Comparison of ENCODE assay signal across 26 mouse cellular contexts in genomic region chr5:16189878-16190277, GRCm38 (mm10).
"Had no signal": no experiment of that assay in that cellular context is flagged by ENCODE, and none has a peak within 500 bp of the region (broad histone marks: within the 10 kb centered on the region; RNA-seq: fewer than 3 reads in every experiment).

No protein-coding gene starts in this region.

- H3K36me3 ChIP-seq: heart, embryonic 13.5 days; heart, embryonic 15.5 days; hindbrain, embryonic 13.5 days; hindbrain, embryonic 15.5 days; kidney, embryonic 15.5 days; limb, embryonic 13.5 days; limb, embryonic 15.5 days; liver, embryonic 12.5 days had no signal

- H3K27me3 ChIP-seq: heart, embryonic 13.5 days; heart, embryonic 15.5 days; hindbrain, embryonic 13.5 days; hindbrain, embryonic 15.5 days; kidney, embryonic 15.5 days; limb, embryonic 13.5 days; limb, embryonic 15.5 days; liver, embryonic 12.5 days had no signal

- H3K9ac ChIP-seq: heart, embryonic 13.5 days; heart, embryonic 15.5 days; hindbrain, embryonic 13.5 days; hindbrain, embryonic 15.5 days; kidney, embryonic 15.5 days; limb, embryonic 13.5 days; limb, embryonic 15.5 days; liver, embryonic 12.5 days had no signal

- H3K27ac ChIP-seq: heart, adult 2 months; heart, embryonic 13.5 days; heart, embryonic 15.5 days; hindbrain, embryonic 13.5 days; hindbrain, embryonic 15.5 days; hindbrain, postnatal 0 days; kidney, embryonic 15.5 days; kidney, postnatal 0 days; limb, embryonic 13.5 days; limb, embryonic 15.5 days; liver, embryonic 12.5 days had no signal

- H3K4me1 ChIP-seq: heart, embryonic 15.5 days; hindbrain, embryonic 13.5 days; hindbrain, embryonic 15.5 days; kidney, embryonic 15.5 days; limb, embryonic 13.5 days; limb, embryonic 15.5 days; liver, embryonic 12.5 days had no signal

- DNase-seq: gastrocnemius, postnatal 14 days; gastrocnemius, postnatal 36 days; heart, adult 11 months; heart, adult 2 months; heart, postnatal 14 days; heart, postnatal 36 days; kidney, adult 11 months; kidney, adult 2 months; kidney, adult 9 months; kidney, postnatal 14 days; kidney, postnatal 36 days; layer of hippocampus, adult 9-11 months; layer of hippocampus, postnatal 36 days; left cerebral cortex, postnatal 4 days had no signal

- H3K4me3 ChIP-seq: heart, adult 2 months; heart, embryonic 13.5 days; heart, embryonic 15.5 days; hindbrain, embryonic 13.5 days; hindbrain, embryonic 15.5 days; kidney, embryonic 15.5 days; limb, embryonic 13.5 days; limb, embryonic 15.5 days; liver, embryonic 12.5 days had no signal

- ATAC-seq: hindbrain, postnatal 0 days; intestine, embryonic 16.5 days; liver, embryonic 12.5 days had no signal

- H3K9me3 ChIP-seq: heart, embryonic 13.5 days; heart, embryonic 15.5 days; hindbrain, embryonic 13.5 days; hindbrain, embryonic 15.5 days; kidney, embryonic 15.5 days; limb, embryonic 13.5 days; limb, embryonic 15.5 days; liver, embryonic 12.5 days had no signal

- H3K4me2 ChIP-seq: heart, embryonic 11.5 days; heart, embryonic 13.5 days; heart, embryonic 15.5 days; hindbrain, embryonic 13.5 days; hindbrain, embryonic 15.5 days; kidney, embryonic 15.5 days; limb, embryonic 13.5 days; limb, embryonic 15.5 days; liver, embryonic 12.5 days had no signal
